Mouse (Mus musculus): Measurements from ENCODE around the gene Mfsd4b2. TPM values are rescaled to one million over a fixed set of nuclear protein-coding genes. Genes with fewer than 3 reads are reported as not detected.
A peak's percentile ranks its signal among the peaks of the same experiment; 100 is the strongest.

The Mfsd4b2 gene
- polyA plus RNA-seq (2014; fragmentation: Nextera tagmentation; extraction: Ambion mirVana) = not detected in 2 replicates

DNA sequence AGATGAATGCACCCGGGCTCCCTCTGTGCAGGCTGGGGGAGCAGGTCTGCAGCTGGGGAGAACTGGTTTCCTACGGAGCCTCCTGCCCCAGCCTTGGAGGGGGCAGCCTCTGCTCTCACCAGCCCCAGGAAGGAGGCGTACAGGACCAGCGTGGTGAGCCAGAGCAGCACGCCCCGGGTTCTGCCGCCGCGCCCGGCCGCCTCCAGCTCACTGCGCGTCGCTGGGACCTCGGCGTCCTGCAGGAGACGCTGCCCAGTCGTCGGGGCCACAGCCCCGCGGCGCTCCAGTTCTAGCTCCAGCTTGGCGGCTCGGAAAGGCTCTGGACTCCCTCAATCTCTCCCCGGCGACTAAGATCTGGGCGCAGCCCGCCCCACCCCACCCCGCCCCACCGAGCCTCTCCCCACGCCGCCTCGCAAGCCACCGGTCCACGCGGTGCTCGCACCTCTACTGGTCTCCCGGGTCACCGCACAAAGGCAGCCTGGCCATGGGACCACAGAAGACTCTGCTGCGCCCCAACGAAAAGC is at the start of gene Mfsd4b2:
Gene Mfsd4b2, minus strand, starts transcription at position 308 of the 524 bp plus-strand sequence.
- Histone ChIP-seq H3K4me2 (peak within 1 kb of the TSS; percentile 87), H3K9me3 (replicated peaks; ENCODE audit: control insufficient read depth, low read length) (no peaks in the 10 kb centered on the region), H3K27me3 (ENCODE audit: control insufficient read depth, insufficient read depth, low read length) (0 out of 2 replicates have a peak, but pooled peaks cover 7% of the 10 kb centered on the region), H3K4me3 (ENCODE audit: low read depth, low read length) (peak within 1 kb of the TSS; percentile 49), H3K36me3 (ENCODE audit: control insufficient read depth, insufficient read depth, low read length) (no peaks in the 10 kb centered on the region), H3K27ac (ENCODE audit: low read depth, low read length) (no peak within 1 kb of the TSS), H3K9ac (ENCODE audit: low read depth, low read length) (peak within 1 kb of the TSS; percentile 56), H3K4me1 (ENCODE audit: control insufficient read depth, insufficient read depth, low read length) (0 out of 2 replicates have a peak, but pooled peaks cover 2% of the 10 kb centered on the region)
- ATAC-seq (replicated peaks; ENCODE audit: insufficient number of reproducible peaks, low FRiP score, low TSS enrichment) = peak; percentile 49; the same call in 1 of the 2 replicates
- 1% methylated on average over 41 of the region's 41 CpGs for WGBS (ENCODE audit: insufficient replicate concordance)

DNA sequence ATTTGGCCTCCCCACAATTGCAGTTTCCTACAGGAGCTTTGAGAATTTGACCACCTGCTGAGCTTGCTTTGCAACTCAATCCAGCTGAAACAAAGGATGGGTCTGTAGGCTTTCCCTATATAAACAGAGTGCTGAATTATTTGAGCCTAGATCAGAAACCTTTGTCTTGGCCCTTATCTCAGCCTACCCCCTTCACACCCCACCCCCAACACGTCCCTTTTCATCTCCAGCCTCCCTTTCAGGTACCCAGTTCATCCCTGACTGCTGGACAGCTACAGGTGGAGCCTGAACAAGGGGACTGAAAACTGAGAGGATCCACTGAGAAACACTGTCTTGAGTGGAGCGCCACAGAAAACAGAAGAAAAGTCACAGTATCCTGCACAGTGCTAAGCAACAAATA is 49.0 kb upstream of the Mfsd4b2 start:
- Histone ChIP-seq H3K9ac (ENCODE audit: low read depth, low read length) (no peak overlapping the region), H3K27me3 (ENCODE audit: control insufficient read depth, insufficient read depth, low read length) (no peaks in the 10 kb centered on the region), H3K4me1 (ENCODE audit: control insufficient read depth, insufficient read depth, low read length) (no peaks in the 10 kb centered on the region), H3K9me3 (replicated peaks; ENCODE audit: control insufficient read depth, low read length) (peaks cover 5% of the 10 kb centered on the region; the same call in 1 of the 2 replicates), H3K4me2 (no peak overlapping the region), H3K4me3 (ENCODE audit: low read depth, low read length) (no peak overlapping the region), H3K27ac (ENCODE audit: low read depth, low read length) (no peak overlapping the region), H3K36me3 (ENCODE audit: control insufficient read depth, insufficient read depth, low read length) (no peaks in the 10 kb centered on the region)
- no peak for ATAC-seq (replicated peaks; ENCODE audit: insufficient number of reproducible peaks, low FRiP score, low TSS enrichment)
- WGBS (ENCODE audit: insufficient replicate concordance) = 44% methylated on average over 2 of the region's 2 CpGs

DNA sequence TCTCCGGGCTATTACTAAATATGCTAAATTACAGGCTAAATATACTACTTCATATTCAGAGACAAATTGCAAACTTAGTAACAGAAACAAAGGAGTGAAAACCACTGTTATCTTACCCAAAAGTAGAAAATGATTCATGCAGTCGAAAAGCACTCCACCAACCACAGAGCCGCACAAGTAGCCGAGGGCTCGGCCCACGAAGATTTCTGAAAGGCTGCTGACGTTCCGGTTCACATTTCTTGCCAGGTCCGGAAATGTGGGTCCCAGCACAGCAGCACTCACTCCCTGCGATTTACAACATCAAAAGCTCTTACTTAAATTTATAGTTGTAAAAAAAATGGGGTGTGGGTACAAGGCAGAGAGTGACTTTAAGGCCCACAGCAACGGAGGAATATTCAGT is 48.3 kb upstream of the Mfsd4b2 start:
- Histone ChIP-seq H3K36me3 (ENCODE audit: control insufficient read depth, insufficient read depth, low read length) (no peaks in the 10 kb centered on the region), H3K4me3 (ENCODE audit: low read depth, low read length) (no peak overlapping the region), H3K9ac (ENCODE audit: low read depth, low read length) (no peak overlapping the region), H3K4me2 (no peak overlapping the region), H3K27ac (ENCODE audit: low read depth, low read length) (no peak overlapping the region), H3K9me3 (replicated peaks; ENCODE audit: control insufficient read depth, low read length) (peaks cover 5% of the 10 kb centered on the region; the same call in 1 of the 2 replicates), H3K27me3 (ENCODE audit: control insufficient read depth, insufficient read depth, low read length) (no peaks in the 10 kb centered on the region), H3K4me1 (ENCODE audit: control insufficient read depth, insufficient read depth, low read length) (no peaks in the 10 kb centered on the region)
- 63% methylated on average over 11 of the region's 11 CpGs for WGBS (ENCODE audit: insufficient replicate concordance)
- no peak for ATAC-seq (replicated peaks; ENCODE audit: insufficient number of reproducible peaks, low FRiP score, low TSS enrichment)

DNA sequence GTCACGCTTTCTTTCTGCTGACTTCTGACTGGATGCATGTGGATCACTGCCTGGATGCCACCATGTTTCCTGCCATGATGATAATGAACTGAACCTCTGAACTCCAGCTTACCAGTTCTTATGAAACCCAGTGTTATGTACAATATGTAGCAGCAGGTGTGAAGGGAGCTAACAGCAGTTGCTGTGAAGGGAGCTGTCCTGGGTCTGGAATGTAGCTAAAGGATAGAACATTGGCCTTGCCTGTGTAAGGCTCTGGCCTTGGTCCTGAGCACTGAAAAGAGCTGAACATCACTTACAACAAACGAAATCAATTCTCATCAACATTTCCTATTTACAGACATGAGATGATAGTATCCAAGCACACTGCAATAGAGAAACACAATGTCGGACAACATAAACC is 40.8 kb upstream of the Mfsd4b2 start:
- Histone ChIP-seq H3K4me1 (ENCODE audit: control insufficient read depth, insufficient read depth, low read length) (no peaks in the 10 kb centered on the region), H3K9ac (ENCODE audit: low read depth, low read length) (no peak overlapping the region), H3K27ac (ENCODE audit: low read depth, low read length) (no peak overlapping the region), H3K9me3 (replicated peaks; ENCODE audit: control insufficient read depth, low read length) (no peaks in the 10 kb centered on the region), H3K27me3 (ENCODE audit: control insufficient read depth, insufficient read depth, low read length) (no peaks in the 10 kb centered on the region), H3K4me2 (no peak overlapping the region), H3K36me3 (ENCODE audit: control insufficient read depth, insufficient read depth, low read length) (no peaks in the 10 kb centered on the region), H3K4me3 (ENCODE audit: low read depth, low read length) (no peak overlapping the region)
- WGBS (ENCODE audit: insufficient replicate concordance) = 83% methylated on average over 3 of the region's 3 CpGs
- ATAC-seq (replicated peaks; ENCODE audit: insufficient number of reproducible peaks, low FRiP score, low TSS enrichment) = no peak

DNA sequence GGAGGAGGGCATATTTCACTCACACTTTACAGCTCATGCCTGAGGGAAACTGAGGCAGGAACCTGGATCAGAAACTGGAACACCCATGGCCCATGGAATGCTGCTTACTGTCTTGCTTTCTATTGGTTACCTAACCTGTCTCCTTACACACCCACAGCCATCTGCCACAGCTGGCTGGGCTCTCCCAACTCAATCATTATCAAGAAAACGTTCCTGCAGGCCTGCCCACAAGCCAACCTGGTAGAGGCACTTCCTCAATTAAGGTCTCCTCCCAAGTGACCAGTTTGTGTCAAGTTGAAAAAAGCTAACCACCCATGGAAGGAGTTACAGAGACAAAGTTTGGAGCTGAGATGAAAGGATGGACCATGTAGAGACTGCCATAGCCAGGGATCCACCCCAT is 35.2 kb upstream of the Mfsd4b2 start:
- Histone ChIP-seq H3K9ac (ENCODE audit: low read depth, low read length) (no peak overlapping the region), H3K27me3 (ENCODE audit: control insufficient read depth, insufficient read depth, low read length) (no peaks in the 10 kb centered on the region), H3K4me3 (ENCODE audit: low read depth, low read length) (no peak overlapping the region), H3K36me3 (ENCODE audit: control insufficient read depth, insufficient read depth, low read length) (no peaks in the 10 kb centered on the region), H3K4me1 (ENCODE audit: control insufficient read depth, insufficient read depth, low read length) (peaks cover 3% of the 10 kb centered on the region; the same call in 1 of the 2 replicates), H3K4me2 (no peak overlapping the region), H3K9me3 (replicated peaks; ENCODE audit: control insufficient read depth, low read length) (no peaks in the 10 kb centered on the region), H3K27ac (ENCODE audit: low read depth, low read length) (no peak overlapping the region)
- ATAC-seq (replicated peaks; ENCODE audit: insufficient number of reproducible peaks, low FRiP score, low TSS enrichment) = no peak
- 34% methylated on average over 1 of the region's 1 CpGs for WGBS (ENCODE audit: insufficient replicate concordance)

DNA sequence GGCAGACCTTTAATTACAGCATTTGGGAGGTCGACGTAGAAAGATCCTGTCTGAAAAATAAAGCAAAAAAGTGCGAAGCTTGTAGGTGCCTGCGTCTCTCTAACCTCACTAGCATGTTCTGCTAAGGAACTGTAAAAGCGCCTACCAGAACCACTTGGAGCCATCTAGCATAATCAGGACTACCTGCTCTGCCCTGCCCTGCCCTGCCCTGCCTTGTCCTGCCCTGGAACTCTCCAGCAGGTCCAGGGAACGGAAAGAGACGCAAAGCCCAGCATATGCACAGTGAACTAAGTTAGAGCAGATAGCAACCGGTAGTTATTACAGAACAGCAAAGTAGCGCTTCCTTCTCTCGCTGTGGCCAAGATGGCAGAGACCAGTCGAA is 33.7 kb upstream of the Mfsd4b2 start:
- Histone ChIP-seq H3K27ac (ENCODE audit: low read depth, low read length) (no peak overlapping the region), H3K27me3 (ENCODE audit: control insufficient read depth, insufficient read depth, low read length) (no peaks in the 10 kb centered on the region), H3K4me2 (peak overlapping the region; percentile 90), H3K9ac (ENCODE audit: low read depth, low read length) (no peak overlapping the region), H3K4me3 (ENCODE audit: low read depth, low read length) (peak overlapping the region; percentile 60; the same call in 1 of the 2 replicates), H3K36me3 (ENCODE audit: control insufficient read depth, insufficient read depth, low read length) (no peaks in the 10 kb centered on the region), H3K4me1 (ENCODE audit: control insufficient read depth, insufficient read depth, low read length) (peaks cover 3% of the 10 kb centered on the region; the same call in 1 of the 2 replicates), H3K9me3 (replicated peaks; ENCODE audit: control insufficient read depth, low read length) (no peaks in the 10 kb centered on the region)
- 40% methylated on average over 11 of the region's 11 CpGs for WGBS (ENCODE audit: insufficient replicate concordance)
- no peak for ATAC-seq (replicated peaks; ENCODE audit: insufficient number of reproducible peaks, low FRiP score, low TSS enrichment)

DNA sequence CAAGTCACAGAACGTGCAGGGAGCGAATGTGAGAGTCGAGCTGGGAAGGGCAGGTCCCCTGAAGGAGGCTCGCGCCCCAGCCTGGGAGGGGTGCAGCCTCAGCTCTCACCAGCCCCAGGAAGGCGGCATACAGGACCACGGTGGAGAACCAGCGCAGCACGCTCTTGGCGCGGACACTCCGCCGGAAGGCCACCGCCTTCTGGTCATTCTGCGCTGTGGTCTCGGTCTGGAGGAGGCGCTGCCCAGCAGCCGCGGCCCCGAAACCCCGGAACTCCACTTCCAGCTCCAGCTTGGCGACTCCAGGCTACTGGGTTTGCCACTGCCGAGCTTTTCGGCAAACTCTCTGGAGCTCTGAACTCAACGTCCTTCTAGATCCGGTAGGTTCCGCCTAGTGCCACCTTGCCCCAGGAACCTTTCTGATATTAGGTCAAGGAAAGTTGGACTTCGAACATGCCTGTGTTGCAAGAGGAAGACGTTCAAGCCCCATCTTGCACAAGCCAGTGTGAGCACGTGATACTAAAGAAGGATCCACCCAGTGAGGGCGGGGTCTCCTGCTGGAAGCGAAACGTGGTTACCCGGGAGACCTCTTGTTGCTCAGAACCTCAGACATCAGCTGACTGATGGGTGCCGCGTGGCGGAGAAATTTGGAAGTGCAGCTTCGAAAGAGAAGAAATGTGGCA is 33.2 kb upstream of the Mfsd4b2 start, which contains the start of gene Mfsd4b3:
Gene Mfsd4b3, minus strand, starts transcription at position 393 of the 680 bp plus-strand sequence.
- H3K4me1 ChIP-seq (ENCODE audit: control insufficient read depth, insufficient read depth, low read length) = peaks cover 3% of the 10 kb centered on the region; the same call in 1 of the 2 replicates
- no peaks in the 10 kb centered on the region for H3K9me3 ChIP-seq (replicated peaks; ENCODE audit: control insufficient read depth, low read length)
- 1% methylated on average over 38 of the region's 38 CpGs for WGBS (ENCODE audit: insufficient replicate concordance)
- peak within 1 kb of the TSS; percentile 60 for H3K4me3 ChIP-seq (ENCODE audit: low read depth, low read length)
- H3K36me3 ChIP-seq (ENCODE audit: control insufficient read depth, insufficient read depth, low read length) = no peaks in the 10 kb centered on the region
- peak within 1 kb of the TSS; percentile 90 for H3K4me2 ChIP-seq
- H3K27ac ChIP-seq (ENCODE audit: low read depth, low read length) = peak within 1 kb of the TSS; percentile 6; the same call in 1 of the 2 replicates
- no peaks in the 10 kb centered on the region for H3K27me3 ChIP-seq (ENCODE audit: control insufficient read depth, insufficient read depth, low read length)
- ATAC-seq (replicated peaks; ENCODE audit: insufficient number of reproducible peaks, low FRiP score, low TSS enrichment) = peak; percentile 95
- H3K9ac ChIP-seq (ENCODE audit: low read depth, low read length) = peak within 1 kb of the TSS; percentile 59

DNA sequence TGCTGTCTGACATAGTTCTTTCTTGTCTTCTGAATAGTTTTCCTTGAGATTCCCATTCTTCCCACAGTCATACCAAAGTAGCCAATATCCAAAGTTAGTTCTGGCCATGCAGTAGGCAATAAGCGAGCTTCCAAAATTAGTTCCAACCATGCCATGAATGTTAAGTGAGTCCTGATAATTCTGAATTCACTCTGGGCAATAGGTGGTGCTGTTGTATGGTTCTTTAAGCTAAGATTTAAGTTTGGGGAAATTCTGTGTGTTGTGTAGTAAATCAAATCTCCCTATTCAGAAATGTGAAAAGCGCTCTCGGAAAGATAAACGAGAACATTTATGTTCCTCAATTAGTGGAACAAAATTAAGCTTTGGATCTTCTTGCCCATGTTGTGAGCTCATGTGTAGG is 31.5 kb upstream of the Mfsd4b2 start:
- no peaks in the 10 kb centered on the region for H3K27me3 ChIP-seq (ENCODE audit: control insufficient read depth, insufficient read depth, low read length)
- H3K36me3 ChIP-seq (ENCODE audit: control insufficient read depth, insufficient read depth, low read length) = no peaks in the 10 kb centered on the region
- no peak overlapping the region for H3K9ac ChIP-seq (ENCODE audit: low read depth, low read length)
- H3K4me1 ChIP-seq (ENCODE audit: control insufficient read depth, insufficient read depth, low read length) = peaks cover 3% of the 10 kb centered on the region; the same call in 1 of the 2 replicates
- H3K4me3 ChIP-seq (ENCODE audit: low read depth, low read length) = no peak overlapping the region
- ATAC-seq (replicated peaks; ENCODE audit: insufficient number of reproducible peaks, low FRiP score, low TSS enrichment) = no peak
- H3K27ac ChIP-seq (ENCODE audit: low read depth, low read length) = no peak overlapping the region
- 72% methylated on average over 4 of the region's 4 CpGs for WGBS (ENCODE audit: insufficient replicate concordance)
- H3K4me2 ChIP-seq = no peak overlapping the region
- H3K9me3 ChIP-seq (replicated peaks; ENCODE audit: control insufficient read depth, low read length) = no peaks in the 10 kb centered on the region

All from heart, embryonic 11.5 days (tissue).